Mouse (Mus musculus) lung, postnatal 36 days (tissue): ENCODE measurements at regions not wholly inside any gene's neighbourhood (a gene's known extent, or its start where the extent isn't known, plus 50 kb on each side); places are given as distances from the start of the nearest gene placed in this dataset.

Experiments
- DNase-seq: peaks from one replicate; pipeline ENCODE4 v3.0.0; 2022; ENCODE audit warnings: mixed read lengths

DNA sequence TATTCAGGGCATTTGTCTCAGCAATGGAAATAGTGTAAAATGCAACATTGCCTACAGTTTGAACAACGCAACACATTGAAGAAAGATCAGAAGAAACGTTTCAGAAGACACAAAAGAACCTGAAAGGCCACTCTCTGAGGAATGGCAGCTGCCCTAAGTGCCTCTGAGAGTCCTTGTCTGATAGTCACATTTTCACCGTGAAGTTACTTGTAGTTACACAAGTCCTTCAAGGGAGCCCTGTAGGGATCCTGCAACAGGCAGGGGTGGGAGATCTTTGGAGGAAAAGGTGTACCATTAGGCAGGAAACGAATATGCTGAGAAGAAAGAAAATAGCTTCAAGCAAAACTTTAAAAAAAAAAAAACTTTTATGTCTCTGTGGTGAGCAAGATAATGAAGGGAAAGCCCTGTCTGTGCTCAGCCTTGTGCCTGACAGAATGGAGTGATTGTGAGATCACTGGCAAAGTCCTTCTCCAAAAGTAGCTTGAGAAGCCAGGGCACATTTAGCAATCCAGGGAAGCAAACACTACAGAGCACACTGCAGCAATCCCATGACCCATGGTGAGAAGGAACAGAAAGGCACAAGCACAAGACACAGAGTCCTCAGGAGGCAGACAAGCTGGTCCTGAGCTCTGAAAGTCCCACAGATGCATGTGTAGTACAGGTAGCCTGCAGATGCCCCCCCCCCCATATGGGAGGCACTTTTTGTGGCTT, 112.3 kb upstream of the Tnfaip3 start:
- peak; percentile 56 for DNase-seq

DNA sequence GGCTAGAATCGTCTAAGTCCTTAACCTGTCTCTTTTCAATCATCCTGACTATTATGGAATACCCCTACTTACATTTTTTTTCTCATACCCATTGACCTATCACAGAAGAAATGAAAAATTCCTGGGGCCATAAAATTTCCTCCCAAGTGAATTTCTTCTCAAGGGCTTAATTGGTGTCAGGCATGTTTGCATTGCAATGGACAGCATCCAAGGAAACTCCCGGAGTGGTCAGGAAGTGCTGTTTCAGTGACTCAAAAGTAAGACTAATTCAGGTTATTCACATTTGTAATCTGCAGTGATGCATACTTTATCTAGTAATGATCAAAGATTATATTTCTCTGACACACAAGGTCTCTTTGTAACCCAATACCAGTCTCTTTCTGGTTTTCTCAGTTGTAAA, 111.5 kb upstream of the Tnfaip3 start:
- DNase-seq, result no peak

GRCm38 (mm10) chr10:19126438-19126837, 111.0 kb upstream of the Tnfaip3 start:
- no peak for DNase-seq

DNA sequence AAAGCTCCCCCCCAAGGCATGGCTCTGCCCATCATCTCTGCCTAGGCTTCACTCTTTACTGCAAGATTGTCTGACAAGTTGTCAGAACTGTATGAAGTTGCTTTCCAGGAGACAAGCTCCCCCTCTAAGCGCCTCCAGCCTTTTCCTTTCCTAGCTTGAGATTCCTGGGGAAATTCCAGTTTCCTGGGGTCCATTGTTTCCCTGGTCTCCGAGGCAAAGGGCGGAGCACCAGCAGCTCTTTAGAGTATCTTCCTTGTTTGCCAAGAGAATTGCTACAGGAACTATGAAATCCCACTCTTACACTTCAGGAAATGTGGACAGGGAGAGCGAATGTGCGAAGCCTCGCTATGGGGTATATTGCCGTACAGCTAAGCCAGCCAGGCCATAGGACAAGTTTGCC, 108.2 kb upstream of the Tnfaip3 start:
- DNase-seq, result peak; percentile 55

DNA sequence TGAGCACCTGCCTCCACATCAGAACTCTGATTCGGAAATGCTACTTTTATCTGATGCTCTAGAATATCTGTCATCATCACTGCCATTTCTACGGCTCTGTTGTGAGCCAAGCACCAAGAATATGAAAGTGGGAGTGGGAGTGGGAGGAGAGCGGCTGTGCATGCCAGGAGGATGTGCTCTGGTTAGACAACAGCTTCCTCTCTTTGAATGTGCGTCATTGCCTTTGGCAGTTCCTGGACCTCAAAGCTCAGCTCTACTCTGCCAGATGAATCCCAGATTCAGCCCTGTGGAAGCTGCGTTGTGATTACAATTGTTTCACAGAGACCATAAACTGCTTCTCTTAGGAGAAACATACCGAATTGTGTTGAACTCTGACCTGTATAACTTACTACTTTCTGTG, 106.8 kb upstream of the Tnfaip3 start:
- peak; percentile 83 for DNase-seq

DNA sequence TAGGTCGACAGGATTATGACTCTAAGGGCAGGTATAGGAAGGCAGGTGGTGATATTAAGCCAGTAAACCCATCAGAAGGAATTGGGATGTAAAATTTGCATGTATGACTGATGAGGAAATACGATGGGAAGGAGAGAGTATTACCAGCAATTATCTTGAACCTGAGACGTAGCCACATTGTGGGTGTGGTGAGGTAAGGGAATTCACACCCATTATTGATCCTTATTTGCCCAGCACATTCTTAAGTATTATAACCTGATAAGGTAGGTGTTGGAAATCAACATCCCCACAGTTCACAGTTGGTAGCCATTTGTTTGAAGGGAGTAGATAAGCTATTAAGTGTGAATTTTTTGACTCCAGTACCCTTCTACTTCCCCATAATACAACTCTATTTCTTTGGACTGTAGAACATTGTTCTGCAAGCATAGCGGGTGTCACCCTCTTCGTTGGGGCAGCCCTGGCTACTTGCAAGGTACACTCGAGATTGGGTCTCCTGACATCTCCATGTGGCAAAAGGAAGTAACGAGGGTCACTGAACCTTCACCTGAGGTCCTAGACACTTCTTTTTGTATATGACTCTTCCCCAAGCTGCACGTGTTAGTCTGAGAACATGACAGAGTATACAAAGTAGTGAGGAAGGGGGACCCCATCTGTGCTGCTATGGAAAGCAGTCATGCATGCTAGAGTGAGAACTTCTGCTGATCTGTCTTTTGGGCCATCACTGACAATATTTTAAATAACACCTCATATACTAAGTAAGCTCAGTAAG, 104.0 kb upstream of the Tnfaip3 start:
- DNase-seq, result no peak

- no peak for DNase-seq
Measured at GRCm38 (mm10) chr10:19118569-19119280, 103.3 kb upstream of the Tnfaip3 start.

- no peak for DNase-seq
Measured at GRCm38 (mm10) chr10:19117071-19117605, 101.7 kb upstream of the Tnfaip3 start.

DNA sequence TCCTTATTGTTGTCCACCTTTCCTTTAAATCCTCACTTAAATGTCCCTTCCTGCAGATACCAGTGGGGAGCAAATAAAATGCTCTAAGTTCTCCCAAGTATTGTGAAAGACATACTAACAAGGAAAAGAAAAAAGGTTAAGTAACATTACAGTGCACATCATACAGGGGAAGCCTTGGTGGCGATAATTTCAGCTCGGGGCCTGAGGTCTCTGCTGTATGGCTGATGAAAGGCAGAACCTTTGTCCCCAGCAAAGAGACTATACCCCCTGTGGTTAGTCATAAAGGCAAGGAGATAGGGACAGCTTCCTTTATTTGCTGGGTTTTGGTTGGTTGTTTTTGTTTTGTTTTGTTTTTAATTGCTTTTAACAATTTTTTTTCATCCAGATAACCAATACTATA, 97.0 kb upstream of the Tnfaip3 start:
- DNase-seq, result no peak

GRCm38 (mm10) chr10:19105231-19105681, 89.8 kb upstream of the Tnfaip3 start:
- DNase-seq, result no peak

- no peak for DNase-seq
Measured at GRCm38 (mm10) chr10:19104671-19105203, 89.3 kb upstream of the Tnfaip3 start.

DNA sequence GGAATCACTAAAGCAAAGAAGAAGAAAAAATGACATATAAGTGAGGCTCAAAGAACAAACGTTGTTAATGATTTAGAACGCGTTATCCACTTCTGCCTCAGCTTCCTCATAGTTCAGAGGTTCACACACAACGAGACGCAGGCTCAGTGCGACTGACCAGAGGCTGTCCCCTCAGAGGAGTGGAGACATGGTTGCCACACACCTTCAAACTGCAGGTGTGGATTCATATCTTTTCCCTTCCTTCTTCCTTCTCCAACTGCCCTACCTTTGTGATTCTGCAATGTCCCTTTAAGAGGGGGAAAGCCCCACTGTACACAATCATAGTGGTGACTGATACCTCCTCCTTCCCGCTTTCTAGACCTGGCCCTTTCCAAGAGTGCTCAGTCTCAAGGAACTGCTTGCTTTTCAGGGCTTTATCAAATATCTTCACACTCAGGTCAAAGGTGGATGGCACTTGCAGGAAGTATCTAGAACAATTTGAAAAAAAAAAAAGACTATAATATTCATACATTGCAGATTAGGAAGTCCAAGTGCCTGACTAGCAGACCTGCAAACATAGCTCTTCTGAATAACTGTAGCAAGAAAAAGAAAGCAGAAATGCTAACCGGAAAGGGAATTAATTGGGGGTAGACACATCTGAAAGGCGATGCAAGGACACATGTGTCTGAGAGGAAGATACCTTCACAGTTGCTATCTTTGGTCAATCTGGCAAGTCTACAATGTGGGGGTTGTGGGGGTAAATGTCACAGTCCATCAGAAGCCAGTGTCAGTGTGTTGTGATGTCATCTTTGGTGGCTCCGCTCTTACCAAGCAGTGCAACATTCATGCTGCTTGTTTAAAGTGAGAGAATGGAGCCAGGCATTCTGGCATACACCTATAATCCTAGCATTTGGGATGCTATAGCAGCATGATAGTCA, 84.2 kb upstream of the Tnfaip3 start:
- DNase-seq, result no peak

GRCm38 (mm10) chr10:19094297-19094696, 78.8 kb upstream of the Tnfaip3 start:
- peak; percentile 90 for DNase-seq

DNA sequence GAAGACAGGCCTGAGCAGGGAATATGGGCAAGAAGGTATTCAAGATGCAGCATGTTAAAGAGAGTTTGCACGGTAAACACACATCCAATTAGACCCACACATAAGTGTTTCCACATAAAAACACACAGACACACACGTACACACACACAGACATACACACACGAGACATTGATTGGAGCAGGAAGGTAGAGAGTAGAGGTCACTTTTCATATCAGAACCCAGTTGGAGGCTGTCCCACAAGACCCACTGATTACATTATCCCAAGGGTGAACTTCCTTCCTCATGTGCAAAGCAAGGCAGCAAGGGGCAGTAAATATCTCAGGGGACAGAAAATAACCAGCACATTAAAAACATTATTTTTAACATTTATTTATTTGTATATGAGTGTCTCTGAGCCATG, 78.2 kb upstream of the Tnfaip3 start:
- no peak for DNase-seq

GRCm38 (mm10) chr10:19091949-19092348, 76.5 kb upstream of the Tnfaip3 start:
- DNase-seq, result no peak

GRCm38 (mm10) chr10:19091110-19091509, 75.7 kb upstream of the Tnfaip3 start:
- no peak for DNase-seq

DNA sequence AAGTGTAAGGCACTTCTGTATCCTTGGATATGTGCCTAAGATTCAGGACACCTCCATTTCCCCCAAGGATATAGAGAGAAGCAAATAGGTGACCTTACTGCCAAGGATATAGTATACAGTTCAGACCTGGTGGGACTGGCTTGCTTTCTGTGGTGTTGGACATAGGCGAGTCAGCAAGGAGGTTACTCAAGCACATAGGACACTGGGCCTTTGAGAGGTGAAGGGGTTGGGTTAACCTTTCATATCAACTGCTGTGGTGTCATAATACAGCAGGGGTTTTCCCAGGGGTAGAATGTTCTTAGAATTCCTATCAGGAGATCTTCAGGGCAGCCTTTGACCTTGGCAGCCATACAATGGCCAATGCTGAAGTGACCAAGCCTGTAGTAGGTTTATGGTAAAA, 71.5 kb upstream of the Tnfaip3 start:
- no peak for DNase-seq

DNA sequence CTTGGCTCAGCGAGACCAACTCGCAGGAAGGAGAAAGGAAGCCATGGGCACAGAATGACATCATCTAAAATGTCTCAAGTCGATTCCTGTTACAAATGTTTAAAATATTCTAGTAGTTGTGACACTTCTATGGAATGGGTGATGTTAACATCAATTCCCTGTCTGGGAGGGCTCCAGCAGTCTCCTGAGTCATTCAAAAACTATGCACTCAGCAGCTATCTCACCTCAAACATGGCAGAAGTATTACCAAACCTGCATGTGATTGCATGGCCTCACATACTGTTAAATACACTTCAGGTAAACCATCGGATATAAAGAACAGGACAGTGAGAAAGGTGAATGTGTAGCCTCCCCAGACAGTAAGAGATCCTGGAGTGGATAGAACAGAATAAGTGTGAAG, 66.7 kb upstream of the Tnfaip3 start:
- DNase-seq, result no peak

DNA sequence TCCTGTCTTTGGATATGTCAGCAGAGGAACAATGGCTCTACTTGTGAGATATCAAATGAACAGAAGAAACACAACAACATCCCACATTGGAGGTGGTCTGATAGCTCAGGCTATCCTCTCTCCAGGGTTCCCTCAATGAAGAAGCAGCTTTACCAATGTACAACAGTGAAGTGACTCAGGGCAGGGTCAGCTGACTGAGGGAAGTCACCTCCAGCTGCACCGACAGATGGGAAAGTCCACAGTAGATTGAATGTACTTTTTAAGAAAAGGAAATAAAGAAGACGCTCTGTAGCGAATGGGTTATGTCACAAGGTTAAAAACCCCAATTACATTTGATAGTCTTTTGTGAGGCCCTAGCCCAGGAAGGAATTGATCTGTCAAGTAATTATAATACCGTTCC, 62.6 kb upstream of the Tnfaip3 start:
- no peak for DNase-seq

GRCm38 (mm10) chr10:19068377-19068776, 52.9 kb upstream of the Tnfaip3 start:
- no peak for DNase-seq

GRCm38 (mm10) chr10:19067623-19068022, 52.2 kb upstream of the Tnfaip3 start:
- DNase-seq, result no peak

- DNase-seq, result no peak
Measured at GRCm38 (mm10) chr10:19066821-19067350, 51.4 kb upstream of the Tnfaip3 start.
